Mouse (Mus musculus) myocyte (in vitro differentiated cells): ENCODE data around the gene Pex7.

Experiments used
- CEBPB ChIP-seq: IDR thresholded peaks from 2 replicates; pipeline ENCODE4 v1.6.1; 2011; ENCODE audit warnings: mild to moderate bottlenecking, moderate library complexity; ENCODE audit not compliant: poor library complexity, insufficient read depth, severe bottlenecking
- E2F4 ChIP-seq: IDR thresholded peaks from one replicate; pipeline ENCODE4 v1.6.1; 2011; ENCODE audit warnings: mild to moderate bottlenecking, control low read depth, moderate library complexity; ENCODE audit not compliant: insufficient read depth
- MAX ChIP-seq: IDR thresholded peaks from one replicate; pipeline ENCODE4 v1.6.1; 2011; ENCODE audit warnings: low read depth, mild to moderate bottlenecking, control low read depth
- MYOG ChIP-seq, 3 experiments: IDR thresholded peaks; one replicate each; pipeline ENCODE4 v1.6.1; 2011; ENCODE audit warnings: control low read depth in 2 of 3, low read depth in 2 of 3, mild to moderate bottlenecking in 2 of 3; ENCODE audit not compliant: insufficient read length in 2 of 3, control insufficient read depth in 1 of 3, insufficient read depth in 1 of 3
- POLR2A ChIP-seq: IDR thresholded peaks from one replicate; pipeline ENCODE4 v1.6.1; 2011; ENCODE audit warnings: low read depth, mild to moderate bottlenecking, control low read depth, moderate library complexity; ENCODE audit not compliant: insufficient read length
- POLR2AphosphoS2 ChIP-seq: IDR thresholded peaks from one replicate; pipeline ENCODE4 v1.6.1; 2011; ENCODE audit warnings: low read depth, control low read depth; ENCODE audit not compliant: insufficient read length
- TCF12 ChIP-seq: IDR thresholded peaks from one replicate; pipeline ENCODE4 v1.6.1; 2011; ENCODE audit warnings: mild to moderate bottlenecking, control low read depth; ENCODE audit not compliant: poor library complexity, insufficient read depth, severe bottlenecking
- USF1 ChIP-seq: IDR thresholded peaks from one replicate; pipeline ENCODE4 v1.6.1; 2011; ENCODE audit warnings: low read depth, mild to moderate bottlenecking, control low read depth, moderate library complexity

DNA sequence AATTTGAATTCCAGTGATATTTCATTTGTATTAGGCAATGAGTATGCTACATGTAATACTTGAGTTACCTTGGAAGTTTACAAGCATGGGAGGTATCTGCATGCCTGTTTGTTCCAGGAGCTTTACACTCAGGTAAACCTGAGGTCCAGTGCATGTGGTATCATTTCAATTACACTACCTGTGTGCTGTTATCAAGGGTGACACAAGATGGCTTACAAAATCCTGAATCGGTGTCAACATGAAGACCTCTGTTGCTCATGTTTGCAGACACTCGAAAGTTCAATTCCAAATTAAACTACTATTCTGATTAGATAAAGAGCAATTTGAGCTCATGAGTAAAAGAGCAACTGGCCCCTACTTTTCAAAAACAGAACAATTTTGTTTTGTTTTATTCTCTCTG is 3.0 kb upstream of the Pex7 start:
- TF ChIP-seq POLR2A (no peak), CEBPB (no peak), MAX (no peak), USF1 (no peak), TCF12 (no peak), MYOG (IDR thresholded peaks at IDR 0.05; ENCODE audit: control insufficient read depth in 1 of 3, insufficient read depth in 1 of 3, insufficient read length in 2 of 3, low read depth in 2 of 3) (no peak), E2F4 (no peak), POLR2AphosphoS2 (no peak)
